Mouse (Mus musculus): Measurements from ENCODE around the gene Mrnip. TPM values are rescaled to one million over a fixed set of nuclear protein-coding genes. Genes with fewer than 3 reads are reported as not detected.

Gene Mrnip
- polyA plus RNA-seq, 1 experiment from 2014 or later = 15.5 TPM

- Histone ChIP-seq H3K9me3 (ENCODE audit: control insufficient read depth, low read depth, low read length) (no peaks in the 10 kb centered on the region), H3K36me3 (ENCODE audit: control insufficient read depth, insufficient read depth, low read length) (peaks cover 73% of the 10 kb centered on the region), H3K9ac (replicated peaks; ENCODE audit: low read depth, low read length) (no peak overlapping the region), H3K27ac (ENCODE audit: low read length) (no peak overlapping the region), H3K4me3 (ENCODE audit: low read depth, low read length) (no peak overlapping the region), H3K4me1 (ENCODE audit: control insufficient read depth, insufficient read depth, low read length) (no peaks in the 10 kb centered on the region), H3K27me3 (ENCODE audit: control insufficient read depth, insufficient read depth, low read length) (no peaks in the 10 kb centered on the region), H3K4me2 (replicated peaks; ENCODE audit: low read depth, low read length) (no peak overlapping the region)
- WGBS = 82% methylated on average over 12 of the region's 12 CpGs
- no peak for ATAC-seq (ENCODE audit: insufficient number of reproducible peaks, insufficient read depth, low FRiP score, low read depth)
Observed at GRCm38 (mm10) chr11:50154777-50155520, 19.3 kb upstream of the Mrnip start.

GRCm38 (mm10) chr11:50155785-50156184 is 18.5 kb upstream of the Mrnip start:
- Histone ChIP-seq H3K4me2 (replicated peaks; ENCODE audit: low read depth, low read length) (no peak overlapping the region), H3K27ac (ENCODE audit: low read length) (no peak overlapping the region), H3K4me3 (ENCODE audit: low read depth, low read length) (no peak overlapping the region), H3K27me3 (ENCODE audit: control insufficient read depth, insufficient read depth, low read length) (no peaks in the 10 kb centered on the region), H3K4me1 (ENCODE audit: control insufficient read depth, insufficient read depth, low read length) (no peaks in the 10 kb centered on the region), H3K9ac (replicated peaks; ENCODE audit: low read depth, low read length) (no peak overlapping the region), H3K36me3 (ENCODE audit: control insufficient read depth, insufficient read depth, low read length) (peaks cover 69% of the 10 kb centered on the region), H3K9me3 (ENCODE audit: control insufficient read depth, low read depth, low read length) (no peaks in the 10 kb centered on the region)
- 87% methylated on average over 2 of the region's 2 CpGs for WGBS
- no peak for ATAC-seq (ENCODE audit: insufficient number of reproducible peaks, insufficient read depth, low FRiP score, low read depth)

GRCm38 (mm10) chr11:50156725-50157258 is 17.5 kb upstream of the Mrnip start:
- Histone ChIP-seq H3K4me1 (ENCODE audit: control insufficient read depth, insufficient read depth, low read length) (no peaks in the 10 kb centered on the region), H3K27me3 (ENCODE audit: control insufficient read depth, insufficient read depth, low read length) (no peaks in the 10 kb centered on the region), H3K36me3 (ENCODE audit: control insufficient read depth, insufficient read depth, low read length) (peaks cover 63% of the 10 kb centered on the region), H3K9me3 (ENCODE audit: control insufficient read depth, low read depth, low read length) (no peaks in the 10 kb centered on the region), H3K4me2 (replicated peaks; ENCODE audit: low read depth, low read length) (no peak overlapping the region), H3K9ac (replicated peaks; ENCODE audit: low read depth, low read length) (no peak overlapping the region), H3K27ac (ENCODE audit: low read length) (no peak overlapping the region), H3K4me3 (ENCODE audit: low read depth, low read length) (no peak overlapping the region)
- 92% methylated on average over 16 of the region's 16 CpGs for WGBS
- ATAC-seq (ENCODE audit: insufficient number of reproducible peaks, insufficient read depth, low FRiP score, low read depth) = no peak

- WGBS = 88% methylated on average over 7 of the region's 7 CpGs
- ATAC-seq (ENCODE audit: insufficient number of reproducible peaks, insufficient read depth, low FRiP score, low read depth) = no peak
- Histone ChIP-seq H3K4me1 (ENCODE audit: control insufficient read depth, insufficient read depth, low read length) (no peaks in the 10 kb centered on the region), H3K9ac (replicated peaks; ENCODE audit: low read depth, low read length) (no peak overlapping the region), H3K4me3 (ENCODE audit: low read depth, low read length) (no peak overlapping the region), H3K27me3 (ENCODE audit: control insufficient read depth, insufficient read depth, low read length) (no peaks in the 10 kb centered on the region), H3K27ac (ENCODE audit: low read length) (no peak overlapping the region), H3K4me2 (replicated peaks; ENCODE audit: low read depth, low read length) (no peak overlapping the region), H3K36me3 (ENCODE audit: control insufficient read depth, insufficient read depth, low read length) (peaks cover 64% of the 10 kb centered on the region), H3K9me3 (ENCODE audit: control insufficient read depth, low read depth, low read length) (no peaks in the 10 kb centered on the region)
Observed at GRCm38 (mm10) chr11:50158346-50158745, 15.9 kb upstream of the Mrnip start.

GRCm38 (mm10) chr11:50159347-50159746 is 14.9 kb upstream of the Mrnip start:
- Histone ChIP-seq H3K4me2 (replicated peaks; ENCODE audit: low read depth, low read length) (no peak overlapping the region), H3K4me1 (ENCODE audit: control insufficient read depth, insufficient read depth, low read length) (no peaks in the 10 kb centered on the region), H3K27ac (ENCODE audit: low read length) (no peak overlapping the region), H3K9ac (replicated peaks; ENCODE audit: low read depth, low read length) (no peak overlapping the region), H3K9me3 (ENCODE audit: control insufficient read depth, low read depth, low read length) (no peaks in the 10 kb centered on the region), H3K27me3 (ENCODE audit: control insufficient read depth, insufficient read depth, low read length) (no peaks in the 10 kb centered on the region), H3K36me3 (ENCODE audit: control insufficient read depth, insufficient read depth, low read length) (peaks cover 65% of the 10 kb centered on the region), H3K4me3 (ENCODE audit: low read depth, low read length) (no peak overlapping the region)
- ATAC-seq (ENCODE audit: insufficient number of reproducible peaks, insufficient read depth, low FRiP score, low read depth) = no peak
- WGBS = 75% methylated on average over 4 of the region's 4 CpGs

- Histone ChIP-seq H3K27me3 (ENCODE audit: control insufficient read depth, insufficient read depth, low read length) (no peaks in the 10 kb centered on the region), H3K4me1 (ENCODE audit: control insufficient read depth, insufficient read depth, low read length) (no peaks in the 10 kb centered on the region), H3K4me3 (ENCODE audit: low read depth, low read length) (no peak overlapping the region), H3K36me3 (ENCODE audit: control insufficient read depth, insufficient read depth, low read length) (peaks cover 55% of the 10 kb centered on the region), H3K9ac (replicated peaks; ENCODE audit: low read depth, low read length) (no peak overlapping the region), H3K27ac (ENCODE audit: low read length) (no peak overlapping the region), H3K4me2 (replicated peaks; ENCODE audit: low read depth, low read length) (no peak overlapping the region), H3K9me3 (ENCODE audit: control insufficient read depth, low read depth, low read length) (no peaks in the 10 kb centered on the region)
- WGBS = 61% methylated on average over 10 of the region's 10 CpGs
- no peak for ATAC-seq (ENCODE audit: insufficient number of reproducible peaks, insufficient read depth, low FRiP score, low read depth)
Observed at GRCm38 (mm10) chr11:50161578-50162304, 12.5 kb upstream of the Mrnip start.

GRCm38 (mm10) chr11:50162338-50163050 is 11.8 kb upstream of the Mrnip start:
- Histone ChIP-seq H3K4me3 (ENCODE audit: low read depth, low read length) (no peak overlapping the region), H3K4me1 (ENCODE audit: control insufficient read depth, insufficient read depth, low read length) (no peaks in the 10 kb centered on the region), H3K27ac (ENCODE audit: low read length) (no peak overlapping the region), H3K9me3 (ENCODE audit: control insufficient read depth, low read depth, low read length) (no peaks in the 10 kb centered on the region), H3K9ac (replicated peaks; ENCODE audit: low read depth, low read length) (no peak overlapping the region), H3K27me3 (ENCODE audit: control insufficient read depth, insufficient read depth, low read length) (no peaks in the 10 kb centered on the region), H3K36me3 (ENCODE audit: control insufficient read depth, insufficient read depth, low read length) (peaks cover 48% of the 10 kb centered on the region), H3K4me2 (replicated peaks; ENCODE audit: low read depth, low read length) (no peak overlapping the region)
- 92% methylated on average over 3 of the region's 3 CpGs for WGBS
- no peak for ATAC-seq (ENCODE audit: insufficient number of reproducible peaks, insufficient read depth, low FRiP score, low read depth)

- H3K9me3 ChIP-seq (ENCODE audit: control insufficient read depth, low read depth, low read length) = no peaks in the 10 kb centered on the region
- no peak overlapping the region for H3K27ac ChIP-seq (ENCODE audit: low read length)
- no peak overlapping the region for H3K4me2 ChIP-seq (replicated peaks; ENCODE audit: low read depth, low read length)
- WGBS = 79% methylated on average over 5 of the region's 5 CpGs
- no peaks in the 10 kb centered on the region for H3K27me3 ChIP-seq (ENCODE audit: control insufficient read depth, insufficient read depth, low read length)
- ATAC-seq (ENCODE audit: insufficient number of reproducible peaks, insufficient read depth, low FRiP score, low read depth) = no peak
- H3K9ac ChIP-seq (replicated peaks; ENCODE audit: low read depth, low read length) = no peak overlapping the region
- peaks cover 44% of the 10 kb centered on the region for H3K36me3 ChIP-seq (ENCODE audit: control insufficient read depth, insufficient read depth, low read length)
- H3K4me1 ChIP-seq (ENCODE audit: control insufficient read depth, insufficient read depth, low read length) = no peaks in the 10 kb centered on the region
- no peak overlapping the region for H3K4me3 ChIP-seq (ENCODE audit: low read depth, low read length)
Observed at GRCm38 (mm10) chr11:50168352-50168751, 5.9 kb upstream of the Mrnip start.
